Mouse (Mus musculus): ENCODE results near the gene Ammecr1. TPM values are rescaled to one million over a fixed set of nuclear protein-coding genes. Genes with fewer than 3 reads are reported as not detected.

The Ammecr1 gene
- 0.32 and 0.68 TPM in 2 replicates for polyA plus RNA-seq (2012; rRNA removed)

DNA sequence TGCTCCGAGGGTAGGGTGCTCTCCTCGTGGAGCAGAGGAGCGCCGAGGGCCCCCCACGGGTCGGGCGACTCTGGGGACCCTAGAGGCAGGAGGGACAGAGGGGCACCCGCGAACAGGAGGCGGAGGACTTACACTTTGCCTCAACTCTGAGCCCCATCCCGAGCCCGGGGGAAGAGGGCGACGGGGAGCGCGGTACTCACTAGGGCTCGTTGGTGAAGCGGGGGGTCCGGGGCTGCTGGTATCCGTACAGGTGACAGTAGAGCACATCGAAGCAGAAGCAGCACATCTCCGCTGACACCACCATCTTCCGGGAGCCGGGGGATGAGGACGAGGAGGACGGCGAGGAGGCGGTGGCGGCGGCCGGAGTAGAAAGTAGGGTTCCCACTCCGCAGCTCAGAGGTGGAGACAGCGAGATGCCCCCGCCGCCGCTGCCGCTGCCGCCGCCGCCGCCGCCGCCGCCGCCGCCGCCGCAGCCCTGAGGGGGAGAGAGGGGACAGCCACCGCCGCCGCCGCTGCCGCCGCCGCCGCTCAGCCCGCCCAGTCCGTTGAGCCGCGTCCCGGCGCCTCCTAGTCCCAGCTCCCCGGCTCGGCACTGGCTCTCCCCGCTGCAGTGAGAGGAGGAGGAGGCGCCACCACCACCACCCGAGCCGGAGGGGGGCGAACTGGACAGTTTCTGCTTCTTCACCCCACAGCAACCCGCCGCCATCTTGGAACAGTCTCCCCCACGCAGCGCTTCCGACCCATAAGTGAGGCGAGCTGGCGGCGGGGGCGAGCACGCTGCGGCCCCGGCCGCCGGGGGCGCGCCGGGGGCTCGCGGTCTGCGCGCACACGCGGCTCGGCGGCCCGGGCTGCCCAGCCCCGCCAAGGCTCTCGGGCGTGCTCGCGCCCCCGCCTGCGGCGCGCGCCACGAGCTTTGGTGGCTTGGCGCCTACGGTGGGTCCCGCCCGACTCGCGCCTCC lies at the start of gene Ammecr1:
Ammecr1 (minus strand) TSS at position 721 of the 959 bp plus-strand sequence.
- TF ChIP-seq CTCF (IDR thresholded peaks at IDR 0.05; ENCODE audit: extremely low read depth, insufficient read length, insufficient replicate concordance, low read depth, low read length) (no peak), POLR2A (IDR thresholded peaks at IDR 0.05; ENCODE audit: low read depth, low read length) (peak; percentile 56; the same call in 1 of the 2 replicates)
- H3K4me1 ChIP-seq (ENCODE audit: control insufficient read depth, insufficient read depth, insufficient read length, low read length) = no peaks in the 10 kb centered on the region
- H3K4me3 ChIP-seq (ENCODE audit: low read depth, low read length) = peak within 1 kb of the TSS; percentile 98
- no peaks in the 10 kb centered on the region for H3K27me3 ChIP-seq (ENCODE audit: control insufficient read depth, insufficient read depth, low read length)
- H3K36me3 ChIP-seq (ENCODE audit: control insufficient read depth, insufficient read depth, low read length) = no peaks in the 10 kb centered on the region
- 14% methylated on average over 82 of the region's 112 CpGs for WGBS
- H3K27ac ChIP-seq (ENCODE audit: insufficient read depth, low read depth, low read length) = peak within 1 kb of the TSS; percentile 54; the same call in 1 of the 2 replicates

DNA sequence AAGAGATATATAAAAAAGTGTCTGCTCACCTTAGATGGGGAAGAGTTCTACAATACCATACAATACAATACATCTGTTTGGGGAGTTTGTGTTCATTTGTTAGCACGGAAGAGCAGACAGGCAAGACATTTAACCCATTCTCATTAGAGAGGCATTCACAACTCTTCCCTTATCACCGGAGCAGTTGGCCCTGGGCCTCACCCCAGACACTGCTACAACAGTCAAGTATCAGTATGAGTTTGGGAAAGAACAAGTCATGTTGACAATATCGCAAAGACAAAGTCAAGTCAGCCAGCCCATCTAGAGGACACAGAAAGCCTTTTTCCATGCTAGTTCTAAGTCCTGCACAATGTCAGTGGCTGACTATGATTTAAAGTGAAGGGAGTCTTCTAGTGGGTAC lies 47.6 kb upstream of the Ammecr1 start:
- TF ChIP-seq CTCF (IDR thresholded peaks at IDR 0.05; ENCODE audit: extremely low read depth, insufficient read length, insufficient replicate concordance, low read depth, low read length) (no peak), POLR2A (IDR thresholded peaks at IDR 0.05; ENCODE audit: low read depth, low read length) (no peak)
- no peak overlapping the region for H3K4me3 ChIP-seq (ENCODE audit: low read depth, low read length)
- no peaks in the 10 kb centered on the region for H3K27me3 ChIP-seq (ENCODE audit: control insufficient read depth, insufficient read depth, low read length)

DNA sequence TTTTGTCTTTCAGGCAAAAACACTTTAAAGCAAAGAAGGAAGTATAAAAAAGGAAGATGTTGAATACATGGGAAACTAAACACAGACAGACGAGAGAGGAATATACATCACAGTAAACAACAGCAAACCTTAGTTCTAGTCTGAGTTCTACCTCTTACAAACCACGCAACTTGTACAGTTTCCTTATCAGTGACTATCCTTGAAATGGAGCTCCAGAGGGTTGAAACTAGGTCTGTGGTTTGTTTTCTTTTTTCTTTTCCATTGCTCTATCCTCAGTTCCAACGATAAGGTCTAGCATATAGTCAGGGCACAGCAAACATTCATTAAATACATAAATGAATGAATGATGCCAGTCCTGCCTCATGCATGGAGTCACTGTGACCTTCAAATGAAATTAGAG lies 45.8 kb upstream of the Ammecr1 start:
- TF ChIP-seq CTCF (IDR thresholded peaks at IDR 0.05; ENCODE audit: extremely low read depth, insufficient read length, insufficient replicate concordance, low read depth, low read length) = no peak
- no peak for TF ChIP-seq POLR2A (IDR thresholded peaks at IDR 0.05; ENCODE audit: low read depth, low read length)
- WGBS = 75% methylated on average over 3 of the region's 3 CpGs

More for the DNA sequence above, 47.6 kb upstream of the Ammecr1 start:
- Histone ChIP-seq H3K4me1 (ENCODE audit: control insufficient read depth, insufficient read depth, insufficient read length, low read length) (no peaks in the 10 kb centered on the region), H3K36me3 (ENCODE audit: control insufficient read depth, insufficient read depth, low read length) (no peaks in the 10 kb centered on the region), H3K27ac (ENCODE audit: insufficient read depth, low read depth, low read length) (no peak overlapping the region)
- 87% methylated on average over 3 of the region's 3 CpGs for WGBS

DNA sequence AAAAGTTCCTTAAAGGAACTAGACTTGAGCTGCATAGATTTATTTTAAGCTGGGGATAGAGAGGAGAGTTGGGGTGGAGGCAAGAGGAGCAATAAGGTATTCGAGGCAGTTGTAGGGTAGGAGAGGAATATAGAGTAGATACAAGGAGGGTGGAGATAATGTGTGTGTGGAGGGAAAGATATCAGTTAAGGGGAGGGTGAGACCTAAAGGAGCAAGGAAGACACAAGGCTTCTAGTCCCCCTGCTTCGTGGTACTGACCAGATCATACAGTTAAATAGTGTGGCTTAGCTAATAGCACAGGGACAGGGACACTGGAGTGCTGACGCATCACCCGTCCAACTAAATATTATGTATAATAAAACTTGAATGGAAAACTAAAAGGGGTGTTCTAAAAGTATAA lies 45.3 kb upstream of the Ammecr1 start:
- H3K27me3 ChIP-seq (ENCODE audit: control insufficient read depth, insufficient read depth, low read length) = no peaks in the 10 kb centered on the region
- no peak overlapping the region for H3K4me3 ChIP-seq (ENCODE audit: low read depth, low read length)
- no peaks in the 10 kb centered on the region for H3K4me1 ChIP-seq (ENCODE audit: control insufficient read depth, insufficient read depth, insufficient read length, low read length)
- no peaks in the 10 kb centered on the region for H3K36me3 ChIP-seq (ENCODE audit: control insufficient read depth, insufficient read depth, low read length)
- H3K27ac ChIP-seq (ENCODE audit: insufficient read depth, low read depth, low read length) = no peak overlapping the region
- WGBS = 63% methylated on average over 4 of the region's 4 CpGs
- TF ChIP-seq CTCF (IDR thresholded peaks at IDR 0.05; ENCODE audit: extremely low read depth, insufficient read length, insufficient replicate concordance, low read depth, low read length) (no peak), POLR2A (IDR thresholded peaks at IDR 0.05; ENCODE audit: low read depth, low read length) (no peak)

More for the DNA sequence above, 45.8 kb upstream of the Ammecr1 start:
- Histone ChIP-seq H3K27me3 (ENCODE audit: control insufficient read depth, insufficient read depth, low read length) (no peaks in the 10 kb centered on the region), H3K27ac (ENCODE audit: insufficient read depth, low read depth, low read length) (no peak overlapping the region), H3K4me3 (ENCODE audit: low read depth, low read length) (no peak overlapping the region), H3K4me1 (ENCODE audit: control insufficient read depth, insufficient read depth, insufficient read length, low read length) (no peaks in the 10 kb centered on the region), H3K36me3 (ENCODE audit: control insufficient read depth, insufficient read depth, low read length) (no peaks in the 10 kb centered on the region)

DNA sequence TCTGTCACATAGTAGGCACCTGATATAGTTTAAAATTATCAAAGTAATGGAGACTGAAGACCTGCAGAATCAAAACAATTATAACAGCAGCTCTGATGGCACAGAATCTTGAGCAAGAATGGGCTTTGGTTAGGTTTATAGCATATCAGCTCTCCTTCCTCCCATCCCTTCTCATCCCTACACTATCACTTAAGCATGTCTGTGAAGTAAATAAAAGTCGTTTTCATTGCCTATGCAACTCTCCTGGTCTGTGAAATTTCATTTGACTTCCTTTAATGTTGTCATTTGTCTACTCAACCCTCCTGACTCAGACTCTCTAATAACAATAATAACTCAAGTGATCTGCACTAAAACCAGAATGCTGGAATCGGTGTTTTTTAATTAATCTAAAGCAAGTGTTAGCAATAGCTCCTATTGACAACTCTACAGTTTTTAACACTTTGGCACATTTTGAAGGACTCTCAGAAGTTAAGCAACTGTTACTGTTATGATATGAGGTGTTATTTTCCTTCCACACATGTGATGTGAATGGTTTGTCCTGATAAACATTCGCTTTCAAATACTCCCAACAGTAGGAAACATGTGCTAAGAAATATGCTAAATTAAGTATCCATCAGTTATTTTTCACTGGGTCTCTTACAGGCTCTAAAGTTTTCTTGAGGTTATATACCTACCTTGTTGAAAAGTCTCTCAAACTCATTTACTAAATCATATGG lies 37.8 kb upstream of the Ammecr1 start:
- Histone ChIP-seq H3K4me3 (ENCODE audit: low read depth, low read length) (no peak overlapping the region), H3K27me3 (ENCODE audit: control insufficient read depth, insufficient read depth, low read length) (no peaks in the 10 kb centered on the region), H3K27ac (ENCODE audit: insufficient read depth, low read depth, low read length) (no peak overlapping the region), H3K36me3 (ENCODE audit: control insufficient read depth, insufficient read depth, low read length) (no peaks in the 10 kb centered on the region), H3K4me1 (ENCODE audit: control insufficient read depth, insufficient read depth, insufficient read length, low read length) (no peaks in the 10 kb centered on the region)
- 76% methylated on average over 3 of the region's 3 CpGs for WGBS
- TF ChIP-seq POLR2A (IDR thresholded peaks at IDR 0.05; ENCODE audit: low read depth, low read length) (no peak), CTCF (IDR thresholded peaks at IDR 0.05; ENCODE audit: extremely low read depth, insufficient read length, insufficient replicate concordance, low read depth, low read length) (no peak)

DNA sequence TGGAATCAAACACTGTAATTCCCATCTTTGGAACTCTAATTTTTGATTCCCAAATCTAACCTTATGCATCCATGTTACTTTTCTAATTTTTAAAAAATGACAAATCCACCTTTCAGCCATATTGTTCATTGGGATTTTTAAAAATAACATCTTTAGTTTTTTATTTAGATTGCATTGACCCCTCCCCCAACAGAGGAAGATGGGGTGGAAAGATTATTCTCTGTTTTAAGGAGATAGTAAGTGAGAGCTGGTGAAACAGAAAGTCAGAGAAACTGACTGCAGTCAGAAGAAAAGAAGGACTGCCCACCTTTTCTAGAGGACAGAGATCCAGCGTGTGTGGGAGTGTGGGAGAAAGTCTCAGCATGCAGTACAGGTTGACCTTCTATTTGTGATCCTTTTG lies 30.7 kb upstream of the Ammecr1 start:
- no peaks in the 10 kb centered on the region for H3K4me1 ChIP-seq (ENCODE audit: control insufficient read depth, insufficient read depth, insufficient read length, low read length)
- TF ChIP-seq CTCF (IDR thresholded peaks at IDR 0.05; ENCODE audit: extremely low read depth, insufficient read length, insufficient replicate concordance, low read depth, low read length) (no peak), POLR2A (IDR thresholded peaks at IDR 0.05; ENCODE audit: low read depth, low read length) (no peak)
- WGBS = 86% methylated on average over 1 of the region's 1 CpGs

DNA sequence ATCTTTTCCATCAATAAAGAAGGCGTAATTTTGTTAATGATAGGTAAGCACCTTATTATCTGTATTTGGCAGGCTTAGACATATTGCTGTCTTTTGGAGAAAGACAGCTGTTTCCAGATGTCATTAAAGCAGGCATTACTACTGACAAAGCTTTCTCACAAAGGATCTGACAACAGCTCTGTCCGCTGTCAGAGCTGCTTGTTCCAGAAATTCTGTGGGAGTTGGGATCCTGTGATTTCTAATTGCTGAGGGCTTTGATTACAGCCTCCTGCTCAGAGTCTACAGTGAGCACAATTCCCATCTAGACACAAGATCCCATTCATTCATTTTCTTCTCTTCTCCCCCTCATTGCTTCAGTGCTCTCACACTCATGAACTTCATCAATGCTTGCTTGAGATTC lies 28.0 kb upstream of the Ammecr1 start:
- WGBS = 62% methylated on average over 2 of the region's 2 CpGs
- H3K4me3 ChIP-seq (ENCODE audit: low read depth, low read length) = no peak overlapping the region
- H3K27me3 ChIP-seq (ENCODE audit: control insufficient read depth, insufficient read depth, low read length) = no peaks in the 10 kb centered on the region
- H3K4me1 ChIP-seq (ENCODE audit: control insufficient read depth, insufficient read depth, insufficient read length, low read length) = no peaks in the 10 kb centered on the region
- no peak for TF ChIP-seq CTCF (IDR thresholded peaks at IDR 0.05; ENCODE audit: extremely low read depth, insufficient read length, insufficient replicate concordance, low read depth, low read length)
- no peak for TF ChIP-seq POLR2A (IDR thresholded peaks at IDR 0.05; ENCODE audit: low read depth, low read length)
- H3K27ac ChIP-seq (ENCODE audit: insufficient read depth, low read depth, low read length) = no peak overlapping the region
- no peaks in the 10 kb centered on the region for H3K36me3 ChIP-seq (ENCODE audit: control insufficient read depth, insufficient read depth, low read length)

More for the DNA sequence above, 30.7 kb upstream of the Ammecr1 start:
- H3K27me3 ChIP-seq (ENCODE audit: control insufficient read depth, insufficient read depth, low read length) = no peaks in the 10 kb centered on the region
- H3K4me3 ChIP-seq (ENCODE audit: low read depth, low read length) = no peak overlapping the region
- no peak overlapping the region for H3K27ac ChIP-seq (ENCODE audit: insufficient read depth, low read depth, low read length)
- H3K36me3 ChIP-seq (ENCODE audit: control insufficient read depth, insufficient read depth, low read length) = no peaks in the 10 kb centered on the region
